Mouse (Mus musculus): ENCODE results near the gene Gm20830.
"Not testable (repeated sequence)": the region's sequence is repeated elsewhere in the genome, so short reads cannot be mapped to it uniquely, and the experiment has no call there.

Gene Gm20830

DNA sequence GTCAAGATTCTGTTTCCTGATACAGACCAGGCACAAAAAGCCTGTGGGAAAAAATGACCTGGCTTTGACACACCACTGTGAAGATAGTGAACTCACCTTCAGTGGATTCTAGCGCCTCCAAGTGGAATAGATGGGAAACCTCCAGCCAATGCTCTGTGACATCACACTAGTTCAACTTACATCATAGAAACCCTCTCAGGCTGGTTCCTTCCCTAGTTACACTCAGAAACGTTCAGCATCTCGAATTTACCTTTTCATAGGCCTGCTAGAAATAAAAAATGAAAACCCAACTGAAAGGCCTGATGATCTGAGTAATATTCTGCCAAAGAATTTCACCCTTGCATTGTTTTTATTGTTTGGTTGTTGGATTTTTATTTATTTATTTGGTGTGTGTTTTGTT lies at the start of gene Gm20830:
Gm20830 (minus strand) TSS at position 101 of the 400 bp plus-strand sequence.
- not testable (repeated sequence) for DNase-seq

All from right cerebral cortex, postnatal 25 days (tissue).